Mouse (Mus musculus): Measurements from ENCODE around the gene Tll2.

Gene Tll2

DNA sequence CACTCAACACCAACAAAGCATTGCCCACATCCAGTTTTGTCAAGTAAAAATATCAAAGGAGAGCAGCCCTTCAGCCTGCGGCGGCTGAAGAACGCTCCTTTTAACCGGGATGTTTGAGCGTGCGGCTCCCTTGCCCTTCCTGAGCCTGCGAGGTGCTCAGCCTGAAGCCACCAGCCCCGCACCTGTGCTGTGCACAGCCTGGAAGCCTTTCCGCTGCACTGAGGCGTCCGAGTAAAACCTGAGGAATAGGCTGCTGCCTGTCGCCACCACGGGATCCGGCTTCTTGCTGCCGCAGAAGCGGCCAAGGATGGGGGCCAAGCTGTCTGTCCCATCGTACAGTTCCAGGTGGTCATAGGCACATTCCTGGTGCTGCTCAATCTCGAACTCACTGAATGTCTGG lies 118.1 kb downstream of the Tll2 start:
- no peak for DNase-seq (ENCODE audit: low spot score)

- DNase-seq (ENCODE audit: low spot score), result no peak
These were observed 118.7 kb downstream of the Tll2 start for GRCm38 (mm10) chr19:41087901-41088300.

DNA sequence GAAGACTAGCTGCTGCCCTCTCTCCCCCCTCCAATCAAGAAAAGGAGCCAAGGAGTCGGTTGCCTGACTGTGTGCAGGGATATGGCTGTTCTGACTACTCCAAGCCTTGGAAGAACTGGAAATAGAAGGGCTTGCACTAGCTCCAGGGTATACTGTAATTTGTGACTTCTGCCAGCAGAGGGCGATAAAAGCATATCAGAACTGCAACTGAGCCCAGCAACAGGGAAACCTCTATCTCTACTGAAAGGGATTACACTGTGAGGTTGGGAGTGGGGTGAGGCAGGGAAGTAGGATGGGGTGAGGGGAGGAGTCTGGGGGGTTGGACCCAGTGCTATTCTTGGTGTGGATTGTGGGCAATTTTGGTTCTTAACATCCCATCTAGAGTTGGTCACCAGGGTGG lies 119.9 kb downstream of the Tll2 start:
- peak; percentile 86 for DNase-seq (ENCODE audit: low spot score)

- no peak for DNase-seq (ENCODE audit: low spot score)
These were observed 120.3 kb downstream of the Tll2 start for GRCm38 (mm10) chr19:41086289-41086688.

- no peak for DNase-seq (ENCODE audit: low spot score)
These were observed 123.0 kb downstream of the Tll2 start for GRCm38 (mm10) chr19:41083646-41084045.

- DNase-seq (ENCODE audit: low spot score), result no peak
These were observed 125.0 kb downstream of the Tll2 start for GRCm38 (mm10) chr19:41081589-41081988.

DNA sequence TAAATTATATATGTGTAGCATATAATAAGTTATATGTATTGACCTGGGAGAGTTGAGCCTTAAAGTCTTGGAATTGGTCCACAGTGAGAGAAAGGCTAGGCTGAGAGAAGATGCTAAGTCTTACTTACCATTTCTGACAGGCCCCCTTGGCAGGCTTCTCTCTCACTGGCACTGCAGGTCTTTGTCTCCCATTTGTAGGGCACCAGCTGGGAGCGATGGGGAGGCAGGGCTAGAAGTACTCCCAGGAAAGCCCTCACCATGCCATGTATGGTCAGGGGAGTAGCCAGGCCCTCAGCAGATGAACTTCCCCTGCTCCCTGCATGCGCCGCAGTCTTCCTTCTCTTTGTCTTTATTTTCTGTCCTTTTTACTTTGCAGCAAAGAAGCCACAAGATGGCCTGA lies 129.7 kb downstream of the Tll2 start, which contains the start of gene Opalin:
Gene Opalin (minus strand): TSS at position 208 of the 400 bp plus-strand sequence.
- no peak for DNase-seq (ENCODE audit: low spot score)

- DNase-seq (ENCODE audit: low spot score), result no peak
These were observed 132.7 kb downstream of the Tll2 start for GRCm38 (mm10) chr19:41073746-41074455.

- peak; percentile 96 for DNase-seq (ENCODE audit: low spot score)
These were observed 135.1 kb downstream of the Tll2 start for GRCm38 (mm10) chr19:41071500-41071899.

GRCm38 (mm10) chr19:41054702-41055101 lies 151.9 kb downstream of the Tll2 start:
- DNase-seq (ENCODE audit: low spot score), result no peak

DNA sequence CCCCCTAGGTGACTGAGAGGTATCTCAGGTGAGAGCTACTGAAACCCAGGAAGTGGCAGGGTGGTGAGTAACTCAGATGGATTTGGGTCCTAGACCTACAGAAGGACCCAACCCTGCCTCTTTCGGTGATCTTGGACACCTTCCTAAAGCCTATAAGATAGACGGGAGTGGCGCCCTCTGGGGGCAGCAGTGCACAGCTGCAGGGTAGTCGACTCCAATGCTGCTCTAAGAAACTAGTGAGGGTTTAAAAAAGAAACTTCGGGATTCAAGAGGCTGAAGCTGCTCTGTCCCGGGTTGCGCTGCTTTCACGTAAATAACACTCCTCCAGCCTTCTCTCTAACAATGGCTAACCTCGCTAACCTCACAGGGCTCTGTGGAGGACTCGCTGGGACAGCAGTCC lies 153.1 kb downstream of the Tll2 start:
- DNase-seq (ENCODE audit: low spot score), result peak; percentile 49

DNA sequence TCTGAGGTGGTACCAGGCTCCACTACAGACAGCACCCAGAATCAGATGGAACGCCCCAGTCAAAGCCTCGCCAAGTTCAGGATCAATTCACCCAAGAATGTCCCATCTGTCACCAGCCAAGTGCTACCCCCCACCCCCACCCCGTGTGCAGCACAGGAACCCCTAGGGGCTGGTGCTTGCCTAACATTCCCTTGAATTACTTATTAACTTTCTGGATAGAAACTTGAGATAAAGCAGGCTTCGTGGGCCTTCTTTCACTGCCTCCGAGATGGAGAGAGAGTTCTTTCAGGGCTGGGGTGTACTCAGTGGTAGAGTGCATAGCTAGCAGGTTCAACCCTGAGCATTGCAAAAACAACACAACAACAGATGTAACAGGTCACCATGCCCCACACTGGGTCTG lies 154.4 kb downstream of the Tll2 start:
- DNase-seq (ENCODE audit: low spot score), result no peak

GRCm38 (mm10) chr19:41051714-41052113 lies 154.9 kb downstream of the Tll2 start:
- no peak for DNase-seq (ENCODE audit: low spot score)

DNA sequence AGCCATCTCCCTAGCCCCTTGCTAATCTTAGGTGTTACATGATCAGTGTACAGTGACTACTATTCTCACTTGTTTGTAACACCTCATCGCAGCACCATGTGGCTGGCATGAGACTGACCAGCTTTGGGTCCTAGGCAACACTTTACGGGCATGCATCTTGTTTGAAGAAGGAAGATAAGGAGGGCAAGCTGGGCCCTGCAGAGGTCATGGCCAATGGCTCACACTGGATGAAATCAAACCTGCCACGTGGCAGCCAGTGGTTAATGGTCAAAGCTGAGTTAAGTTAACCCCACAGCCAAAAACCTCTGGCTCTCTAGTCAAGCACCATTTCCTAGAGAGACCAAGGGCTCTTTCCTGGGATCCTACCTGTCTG lies 158.5 kb downstream of the Tll2 start:
- no peak for DNase-seq (ENCODE audit: low spot score)

- DNase-seq (ENCODE audit: low spot score), result no peak
These were observed 159.0 kb downstream of the Tll2 start for GRCm38 (mm10) chr19:41047437-41048186.

GRCm38 (mm10) chr19:41045091-41045770 lies 161.4 kb downstream of the Tll2 start:
- peak; percentile 11 for DNase-seq (ENCODE audit: low spot score)

DNA sequence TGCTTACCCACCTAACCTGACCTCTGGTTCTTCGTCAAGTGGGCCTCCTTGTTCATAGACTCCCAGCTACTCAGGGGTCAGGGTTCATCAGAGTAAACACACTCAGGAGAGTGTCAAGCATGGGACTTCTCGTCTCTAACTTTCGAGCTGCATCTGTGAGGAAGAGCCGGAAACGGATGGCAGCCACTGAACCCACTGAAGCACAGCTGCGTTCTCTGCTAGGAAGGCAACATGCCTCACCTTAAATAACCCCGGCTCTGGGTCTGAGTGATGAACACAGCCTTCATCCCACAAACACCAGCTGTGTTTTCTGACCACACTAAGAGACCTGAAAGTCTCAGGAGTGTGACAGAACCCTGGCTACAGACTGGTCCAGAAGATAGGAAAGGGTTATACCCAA lies 167.5 kb downstream of the Tll2 start:
- no peak for DNase-seq (ENCODE audit: low spot score)

DNA sequence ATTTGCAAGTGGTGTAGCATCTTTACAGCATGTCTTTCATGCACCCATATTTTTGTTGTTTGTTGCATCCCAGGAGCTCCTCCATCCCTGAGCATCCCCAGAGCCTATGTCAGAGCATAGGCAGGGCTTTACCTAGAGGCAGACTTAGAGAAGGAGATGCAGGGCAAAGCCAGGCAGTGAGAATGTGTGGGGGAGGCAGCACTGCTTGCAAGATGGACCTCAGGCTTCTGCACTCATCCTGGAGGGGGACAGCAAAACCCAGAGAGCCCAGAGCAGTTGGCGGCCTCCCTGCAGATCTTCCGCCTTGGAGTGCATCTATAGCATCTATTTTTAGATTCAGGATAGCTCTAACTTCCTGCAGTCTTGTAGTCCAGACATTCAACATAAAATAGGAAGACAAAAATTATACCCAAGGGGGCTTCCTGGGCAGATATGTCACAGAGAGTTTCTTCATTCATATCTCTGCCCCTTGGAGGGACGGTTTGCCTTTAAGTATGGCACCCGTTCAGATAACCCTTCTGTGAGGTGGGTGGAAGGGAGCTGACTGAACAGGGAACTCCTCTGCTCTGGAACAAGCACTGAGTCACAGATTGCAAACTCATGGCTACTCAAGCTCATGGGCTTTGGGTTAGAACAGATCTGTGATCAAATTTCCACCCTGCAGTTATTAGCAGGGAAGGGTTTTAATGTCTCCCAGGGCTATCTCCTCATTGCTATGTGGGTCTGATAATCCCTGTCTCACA lies 170.7 kb downstream of the Tll2 start:
- DNase-seq (ENCODE audit: low spot score), result no peak

All from embryo, embryonic 10 days (tissue).